Mouse (Mus musculus) naive thymus-derived CD4-positive, alpha-beta T cell, adult 5 months (primary cell): Measurements from ENCODE around the gene Olfr140. TPM values are rescaled to one million over a fixed set of nuclear protein-coding genes. Genes with fewer than 3 reads are reported as not detected.

Source experiments
- polyA plus RNA-seq: library from polyadenylated mRNA; unstranded; fragments of 100-300 nt; shearing (Covaris generic); gene quantifications from one replicate; pipeline ENCODE4 v1.2.1, GENCODE M21; 2017

Gene Olfr140
- not detected for polyA plus RNA-seq

DNA sequence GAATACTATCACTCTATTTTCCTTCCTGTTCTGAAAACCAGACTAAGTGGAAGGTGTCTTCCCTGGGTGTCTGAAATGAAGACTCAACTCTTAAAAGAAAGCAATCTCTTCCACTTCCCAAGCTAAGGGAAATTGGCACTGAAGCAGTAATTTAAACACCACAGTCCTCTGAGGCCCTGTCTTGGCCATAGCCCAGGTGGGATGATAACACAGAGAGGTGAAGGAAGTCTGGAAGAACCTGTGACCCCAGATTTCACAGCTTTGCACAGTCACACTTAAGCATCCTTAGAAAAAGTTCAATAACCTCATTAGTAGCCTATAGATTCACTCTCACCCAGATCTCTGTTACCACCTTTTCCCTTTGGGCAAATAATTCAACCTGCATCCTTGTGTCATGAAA, at the start of gene Olfr140:
Gene Olfr140, minus strand, starts transcription at position 101 of the 400 bp plus-strand sequence.

DNA sequence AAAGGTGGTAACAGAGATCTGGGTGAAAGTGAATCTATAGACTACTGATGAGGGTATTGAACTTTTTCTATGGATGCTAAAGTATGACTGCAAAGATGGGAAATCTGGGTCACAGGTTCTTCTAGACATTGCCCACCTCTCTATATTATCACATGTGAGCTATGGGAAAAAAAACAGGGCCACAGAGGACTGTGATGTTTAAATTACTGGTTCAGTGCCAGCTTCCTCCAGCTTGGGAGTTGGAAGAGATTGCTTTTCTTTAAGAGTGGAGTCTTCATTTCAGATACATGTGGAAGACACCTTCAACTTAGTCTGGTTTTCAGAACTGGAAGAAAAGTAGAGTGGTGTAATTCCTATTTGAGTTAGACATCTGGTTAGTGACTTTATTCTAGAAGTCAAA, 28.4 kb downstream of the Olfr140 start, which contains the start of gene Olfr1265:
Gene Olfr1265, plus strand, starts transcription at position 301 of the 400 bp plus-strand sequence.

DNA sequence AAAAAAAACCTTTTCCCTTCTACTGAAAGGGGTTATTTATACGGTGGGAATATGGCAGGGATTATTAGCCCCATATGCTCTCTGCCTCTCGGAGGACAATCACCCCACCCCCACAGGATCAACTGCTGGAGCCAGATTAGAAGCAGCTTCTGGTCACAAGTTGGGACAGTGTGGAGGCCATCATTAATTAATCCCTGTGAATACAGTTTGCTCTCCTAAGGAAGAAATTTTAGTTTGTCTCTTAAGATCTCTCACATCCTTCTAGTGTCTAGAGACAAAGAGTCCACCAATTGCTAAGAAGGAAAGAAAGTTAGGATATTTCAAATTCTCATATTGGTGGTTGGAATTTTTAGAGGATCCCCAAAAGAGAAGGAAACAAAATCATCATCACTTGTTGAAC, 37.9 kb downstream of the Olfr140 start, which contains the start of gene Olfr1264:
Gene Olfr1264, minus strand, starts transcription at position 101 of the 400 bp plus-strand sequence.

DNA sequence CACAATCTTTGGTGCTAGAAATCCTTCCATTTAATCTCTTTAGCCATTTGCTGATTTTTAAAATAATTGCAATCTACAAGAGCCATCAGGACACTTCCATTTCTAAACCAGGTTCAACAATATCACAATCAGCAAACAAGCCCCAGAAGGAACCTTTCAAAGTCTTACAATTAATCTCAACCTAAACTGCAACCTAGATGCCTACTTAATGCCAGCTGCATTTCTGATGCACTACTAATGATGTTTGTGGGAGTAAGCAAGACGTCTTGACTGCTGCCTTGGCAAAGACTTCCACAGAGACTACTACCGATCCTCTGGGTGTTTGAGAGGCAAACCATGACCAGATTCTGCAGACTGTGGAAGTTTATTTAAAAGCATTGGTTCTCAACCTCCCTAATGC, 51.6 kb downstream of the Olfr140 start, which contains the start of gene Olfr1263:
Gene Olfr1263, plus strand, starts transcription at position 301 of the 400 bp plus-strand sequence.

DNA sequence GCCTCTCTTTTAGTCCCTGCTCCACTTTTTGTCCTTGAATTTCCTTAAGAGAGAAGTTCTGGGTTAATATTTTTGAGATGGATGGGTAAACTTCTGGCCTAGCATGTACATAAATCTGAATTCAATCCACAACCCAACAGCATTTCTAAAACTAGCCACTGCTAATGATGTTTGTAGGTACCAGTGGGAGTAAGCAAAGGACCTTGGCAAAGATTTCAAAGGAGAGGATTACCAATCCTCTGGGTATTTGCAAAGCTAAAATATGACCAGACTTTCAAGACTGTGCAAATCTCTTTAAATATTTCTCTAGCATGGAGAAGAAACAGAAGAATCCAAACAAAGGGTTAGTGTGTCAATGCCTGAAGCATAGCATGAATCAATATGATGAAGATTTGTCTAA, 63.5 kb downstream of the Olfr140 start, which contains the start of gene Olfr1262:
Gene Olfr1262, plus strand, starts transcription at position 301 of the 400 bp plus-strand sequence.

Other genes starting within 250 kb of the Olfr140 start
- not detected for gene Olfr1256, start 222.0 kb downstream of the Olfr140 start, polyA plus RNA-seq
- not detected for gene Olfr48, start 215.4 kb downstream of the Olfr140 start, polyA plus RNA-seq
- gene Olfr1257, start 185.2 kb downstream of the Olfr140 start, polyA plus RNA-seq = not detected
- not detected for gene Olfr1258, start 136.3 kb downstream of the Olfr140 start, polyA plus RNA-seq
- gene Olfr1259, start 114.9 kb downstream of the Olfr140 start, polyA plus RNA-seq = not detected
- gene Olfr1260, start 89.3 kb downstream of the Olfr140 start, polyA plus RNA-seq = 0.11 TPM
- not detected for gene Olfr1261, start 72.4 kb downstream of the Olfr140 start, polyA plus RNA-seq
- gene Olfr1262, start 63.4 kb downstream of the Olfr140 start, polyA plus RNA-seq = not detected
- gene Olfr1263, start 51.5 kb downstream of the Olfr140 start, polyA plus RNA-seq = not detected
- not detected for gene Olfr1264, start 38.0 kb downstream of the Olfr140 start, polyA plus RNA-seq
- gene Olfr1265, start 28.3 kb downstream of the Olfr140 start, polyA plus RNA-seq = 0.10 TPM
- not detected for gene Olfr1269, start 57.8 kb upstream of the Olfr140 start, polyA plus RNA-seq
- gene Olfr32, start 78.7 kb upstream of the Olfr140 start, polyA plus RNA-seq = not detected
- not detected for gene Olfr1270, start 89.5 kb upstream of the Olfr140 start, polyA plus RNA-seq
- gene Olfr1506, start 160.9 kb upstream of the Olfr140 start, polyA plus RNA-seq = not detected
- gene Olfr142, start 194.0 kb upstream of the Olfr140 start, polyA plus RNA-seq = not detected
- not detected for gene Olfr1271, start 207.4 kb upstream of the Olfr140 start, polyA plus RNA-seq
- gene Olfr1272, start 229.2 kb upstream of the Olfr140 start, polyA plus RNA-seq = not detected